Mouse (Mus musculus) left cerebral cortex, adult 8-10 months (tissue): ENCODE data around the gene Crym. TPM values are rescaled to one million over a fixed set of nuclear protein-coding genes. Genes with fewer than 3 reads are reported as not detected.

ENCODE experiments used
- DNase-seq, 2 experiments: peaks; one replicate each; pipeline ENCODE4 v3.0.0; 2022; ENCODE audit warnings: low spot score in 2 of 2
- total RNA-seq, 4 experiments: library from RNA; stranded (reverse); gene quantifications; 2 replicates each; pipeline ENCODE4 v1.2.4; 2022

Crym gene
- 10 to 100 TPM; 71.5 to 99.6 (median 90.4) TPM for total RNA-seq

DNA sequence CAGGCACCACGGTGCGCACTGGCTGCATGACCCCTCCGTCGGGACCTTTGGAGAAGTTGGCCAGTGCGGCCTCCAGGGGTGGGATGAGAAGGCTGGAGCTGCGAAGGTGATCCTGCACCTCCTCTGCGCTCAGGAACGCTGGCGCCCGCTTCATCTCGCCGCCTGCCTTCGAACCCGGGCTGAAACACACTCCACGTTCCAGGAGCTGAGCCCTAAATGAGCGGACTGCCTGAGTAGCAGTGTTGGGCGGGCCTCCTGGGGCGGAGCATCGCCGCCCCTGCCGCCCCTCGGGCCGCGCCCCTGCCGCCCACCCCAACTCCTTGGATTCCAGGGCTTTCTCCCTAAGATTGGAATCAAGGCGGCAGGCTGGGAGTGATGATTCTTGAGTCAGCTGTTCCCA, at the start of gene Crym:
TSS of gene Crym (minus strand) at position 341 of the 400 bp plus-strand sequence.
- DNase-seq: peak in 1 of 2 experiments; percentile 20

DNA sequence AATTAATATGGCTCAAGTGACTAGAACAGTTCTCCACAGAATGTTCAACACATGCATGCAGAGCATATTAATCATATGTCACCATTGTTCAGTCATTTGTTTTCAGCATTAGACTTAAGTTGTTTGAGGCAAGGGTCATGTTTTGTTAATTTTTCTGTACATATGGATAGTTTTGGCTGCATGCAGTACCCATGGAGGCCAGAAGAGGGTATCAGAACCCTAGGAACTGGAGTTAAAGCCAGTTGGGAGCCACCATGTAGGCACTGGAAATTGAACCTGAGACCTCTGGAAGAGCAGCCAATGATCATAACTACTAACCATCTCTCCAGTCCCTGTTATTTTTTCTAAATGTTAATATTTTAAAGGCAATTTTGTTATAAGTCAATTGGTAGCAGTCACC, 39.2 kb upstream of the Crym start:
- no peak for DNase-seq

DNA sequence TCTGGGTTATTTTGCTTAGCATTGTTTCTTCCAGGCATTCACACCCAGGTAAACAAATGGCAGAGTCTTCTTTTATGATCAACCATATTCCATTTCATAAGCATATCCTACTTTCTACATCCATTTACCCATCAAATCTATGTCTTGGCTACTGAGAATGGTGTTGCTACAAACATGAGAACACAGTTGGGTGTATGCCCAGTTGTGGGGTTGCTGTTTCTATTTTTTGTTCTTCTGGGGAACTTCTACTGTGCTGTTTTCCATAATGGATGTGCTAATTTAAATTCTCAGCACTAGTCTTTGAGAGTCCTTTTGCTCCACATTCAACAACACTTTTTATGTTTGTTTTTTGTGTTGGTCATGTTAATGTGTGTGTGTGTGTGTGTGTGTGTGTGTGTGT, 26.6 kb upstream of the Crym start:
- DNase-seq: peak in 1 of 2 experiments; percentile 10

DNA sequence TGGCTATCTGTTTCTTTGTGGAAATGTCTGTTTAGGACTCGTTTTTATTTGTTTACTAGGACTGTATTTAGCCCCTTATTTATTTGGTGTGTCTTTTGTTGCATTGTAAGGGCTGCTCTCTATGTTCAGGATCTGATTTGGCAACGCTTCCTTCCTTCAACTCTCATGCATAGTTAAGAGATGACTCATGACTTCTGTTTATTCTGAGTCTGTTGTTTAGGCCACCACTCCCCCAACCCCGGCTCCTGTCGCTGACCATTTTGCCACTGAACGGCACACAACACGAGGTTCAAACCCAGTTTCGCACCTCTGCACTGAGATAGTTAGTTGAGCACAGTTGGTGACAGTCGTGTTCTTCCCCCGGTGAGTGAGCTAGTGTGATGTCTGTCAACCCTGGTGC, 4.1 kb upstream of the Crym start:
- DNase-seq: no peak

DNA sequence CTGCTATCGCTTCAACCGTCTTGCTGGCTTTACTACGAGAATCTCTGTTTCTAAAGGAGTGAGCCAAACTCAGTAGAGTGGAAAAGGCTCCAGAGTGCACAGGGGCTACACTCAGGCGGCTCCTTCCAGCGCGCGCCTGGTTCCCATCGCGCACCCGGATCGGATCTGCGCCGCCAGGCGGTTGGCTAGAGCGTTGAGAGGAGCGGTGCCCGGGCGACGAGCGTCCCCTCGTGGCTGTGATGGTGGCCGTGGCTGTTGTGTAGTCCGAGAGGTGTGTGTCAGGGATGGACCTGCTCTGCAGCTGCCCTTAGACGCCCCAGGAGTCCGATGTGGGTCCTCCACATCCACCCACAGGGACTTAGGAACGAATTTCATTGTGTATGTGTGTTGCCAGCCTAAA, 1.9 kb upstream of the Crym start, which contains the start of gene Abca14:
TSS of gene Abca14 (plus strand) at position 173 of the 400 bp plus-strand sequence.
- peak; percentile 61 to 80 for DNase-seq

DNA sequence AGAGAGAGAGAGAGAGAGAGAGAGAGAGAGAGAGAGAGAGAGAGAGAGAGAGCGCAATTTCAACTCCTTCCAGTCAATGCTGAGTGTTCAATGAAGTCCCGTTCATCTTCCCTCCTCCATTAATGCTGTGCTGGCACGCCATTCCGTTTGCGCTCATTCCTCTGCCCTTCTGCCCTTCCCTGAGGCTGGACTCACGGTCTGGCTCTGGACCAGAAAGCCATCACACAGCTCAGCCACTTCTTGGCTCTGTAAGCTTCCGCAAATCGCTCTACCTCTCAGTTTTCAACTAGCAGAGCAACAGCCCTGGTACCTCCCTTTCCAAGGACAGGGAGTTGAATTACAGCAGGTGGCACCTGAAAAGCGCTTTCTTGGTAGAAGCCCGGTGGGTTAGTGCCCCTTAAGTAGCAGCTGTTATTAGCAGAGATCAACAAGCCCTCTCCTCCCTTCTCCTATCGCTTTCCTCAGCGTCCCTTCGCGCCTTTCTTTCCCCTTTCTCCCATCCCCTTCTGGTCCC, 623 bp downstream of the Crym start:
- DNase-seq: no peak

DNA sequence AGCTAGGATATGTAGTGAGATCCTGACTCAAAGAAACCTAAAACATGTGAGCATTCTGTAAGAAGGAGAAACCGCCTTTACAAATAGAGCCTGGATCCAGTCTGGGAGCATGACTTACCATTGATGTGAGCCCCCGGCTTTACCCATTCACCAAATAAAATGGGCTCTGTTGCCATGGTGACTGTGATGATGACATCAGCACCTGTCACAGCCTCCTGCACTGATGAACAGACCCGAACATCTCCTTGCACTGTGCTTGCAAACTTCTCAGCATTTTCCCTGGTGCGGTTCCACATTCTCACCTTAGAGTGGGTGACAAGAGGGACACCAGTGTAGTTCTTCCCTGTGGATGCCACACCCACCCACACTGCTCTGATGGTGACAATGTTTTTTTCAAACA, 6.7 kb downstream of the Crym start:
- no peak for DNase-seq

DNA sequence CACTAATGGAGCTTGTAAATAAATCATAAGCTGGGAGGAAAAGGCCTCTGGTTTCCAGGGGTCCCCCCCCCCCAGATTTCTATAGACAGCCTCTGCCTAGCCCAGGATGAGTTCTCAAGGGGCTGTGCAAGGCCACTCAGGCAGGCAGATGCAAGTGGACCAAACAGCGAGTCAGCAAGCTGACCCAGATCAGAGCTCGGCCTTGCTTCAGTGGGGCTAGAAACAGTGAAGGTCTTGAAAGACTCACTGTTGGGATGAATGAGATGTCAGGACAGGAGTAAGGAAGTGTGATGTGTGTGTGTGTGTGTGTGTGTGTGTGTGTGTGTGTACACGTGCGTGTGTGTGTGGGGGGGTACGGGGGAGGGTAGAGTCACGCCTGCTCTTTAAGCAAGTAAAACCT, 9.1 kb downstream of the Crym start:
- DNase-seq: no peak

DNA sequence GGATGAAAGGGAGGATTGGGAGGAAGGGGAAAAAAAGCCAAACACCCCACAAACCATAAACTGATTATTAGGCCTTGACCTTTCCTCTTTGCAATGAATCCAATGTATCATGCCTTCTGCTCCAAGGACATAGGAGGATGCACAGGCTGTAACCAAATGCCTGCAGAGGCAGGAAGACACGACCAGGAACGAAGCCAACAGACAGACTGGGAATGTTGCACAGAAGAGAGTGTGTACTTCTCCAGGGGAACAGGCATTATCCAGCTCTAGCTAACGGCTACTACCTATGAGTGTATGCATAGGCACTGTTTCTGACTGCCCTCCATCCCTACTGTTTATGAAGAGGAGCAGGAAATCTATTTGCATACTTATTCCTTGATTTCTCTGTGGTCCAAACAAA, 9.7 kb downstream of the Crym start:
- DNase-seq: no peak

DNA sequence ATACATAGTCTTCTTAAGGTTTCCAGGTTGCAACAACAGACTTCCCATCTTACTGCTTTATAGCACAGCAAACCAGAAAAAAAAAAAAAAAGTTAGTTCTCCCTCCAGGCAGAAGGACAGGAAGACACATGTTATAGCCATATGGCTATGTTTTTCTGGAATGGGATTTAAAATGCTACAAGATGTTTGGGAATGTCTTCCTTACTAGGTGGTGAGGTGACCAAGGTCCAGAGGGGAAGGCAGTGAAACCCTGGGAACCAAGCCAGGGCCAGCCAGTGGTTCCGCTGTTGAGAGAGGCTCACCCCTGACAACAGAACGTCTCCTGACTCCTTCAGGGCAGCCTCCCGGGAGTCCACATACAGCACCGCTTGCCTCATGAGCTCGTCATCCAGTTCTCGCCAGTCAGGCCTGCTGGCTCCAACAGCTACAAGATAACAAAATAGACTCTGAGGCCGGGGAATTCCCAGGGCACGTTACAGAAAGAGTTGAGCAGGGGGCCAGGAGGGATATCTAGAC, 11.7 kb downstream of the Crym start:
- no peak for DNase-seq

DNA sequence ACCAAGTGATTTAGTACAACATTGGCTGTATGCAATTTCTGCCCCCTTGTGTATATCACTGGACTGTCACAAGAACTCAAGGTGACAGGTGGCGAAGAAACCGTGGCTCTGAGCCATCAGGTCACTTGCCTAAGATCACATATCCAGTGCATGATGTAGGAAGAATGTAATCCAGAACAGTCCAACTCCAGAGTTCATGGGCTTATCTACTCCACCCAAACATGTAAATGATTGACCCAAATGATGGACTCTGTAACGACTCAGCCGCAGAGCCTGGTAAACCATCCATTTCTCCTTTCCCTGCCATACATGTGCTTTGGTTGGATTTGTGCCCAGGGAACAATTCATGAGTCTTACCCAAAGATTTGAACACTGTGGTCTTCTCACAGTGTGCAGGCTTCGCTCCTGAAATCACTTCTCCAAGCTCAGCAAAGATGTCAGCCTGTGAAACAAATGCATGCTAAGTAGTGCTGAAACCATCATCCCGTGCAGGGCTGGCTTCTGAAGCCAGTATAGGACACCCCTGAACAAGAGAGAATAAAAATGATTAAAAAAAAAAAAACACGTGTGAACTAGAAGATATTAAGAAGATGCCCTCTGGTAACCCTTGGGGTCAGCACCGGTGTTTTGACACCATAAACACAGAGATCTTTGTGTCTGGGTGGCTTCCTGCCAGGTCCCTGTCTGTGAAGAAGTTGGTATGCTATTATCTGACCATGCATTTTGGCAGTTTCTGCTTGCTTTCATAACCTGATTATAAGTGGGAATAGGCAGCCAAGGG, 12.4 kb downstream of the Crym start:
- no peak for DNase-seq

DNA sequence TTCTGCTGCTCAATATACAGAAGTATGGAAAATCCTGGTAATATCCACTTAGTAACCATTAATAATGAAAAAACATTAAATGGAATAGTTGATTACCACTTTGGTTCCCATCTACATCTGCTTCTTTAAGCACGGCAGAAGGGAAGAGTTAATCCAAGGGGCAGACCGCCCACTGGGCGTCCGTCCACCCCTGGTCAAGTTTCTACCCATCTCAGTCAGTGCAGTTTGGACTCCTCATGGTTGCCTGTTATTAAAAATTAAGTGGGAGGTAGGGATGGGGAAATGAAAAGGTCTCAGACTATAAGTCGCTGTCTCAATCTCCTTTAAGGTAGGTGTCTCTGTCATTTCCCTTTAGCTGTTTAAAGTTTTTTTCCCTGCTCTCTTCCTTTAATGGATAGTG, 13.0 kb downstream of the Crym start:
- DNase-seq: no peak

DNA sequence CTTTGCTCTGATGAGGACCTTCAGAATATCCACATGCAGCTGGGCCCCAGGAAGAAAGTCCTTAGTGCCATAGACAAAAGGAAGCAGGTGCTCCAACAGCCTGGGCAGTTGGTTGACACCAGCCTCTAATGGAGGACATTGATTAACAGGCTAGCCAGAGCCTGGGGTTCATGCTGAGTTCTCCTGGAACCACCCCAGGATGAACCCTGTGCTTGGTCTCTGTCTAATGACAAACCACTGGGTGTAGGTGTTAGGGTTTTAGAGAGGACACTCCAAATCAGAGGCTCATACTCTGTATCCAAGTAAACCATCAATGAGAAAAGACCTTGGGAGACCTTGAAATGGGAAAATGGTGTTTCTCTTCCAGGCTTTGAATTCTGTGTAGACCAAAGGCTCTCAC, 19.0 kb downstream of the Crym start:
- DNase-seq: no peak

DNA sequence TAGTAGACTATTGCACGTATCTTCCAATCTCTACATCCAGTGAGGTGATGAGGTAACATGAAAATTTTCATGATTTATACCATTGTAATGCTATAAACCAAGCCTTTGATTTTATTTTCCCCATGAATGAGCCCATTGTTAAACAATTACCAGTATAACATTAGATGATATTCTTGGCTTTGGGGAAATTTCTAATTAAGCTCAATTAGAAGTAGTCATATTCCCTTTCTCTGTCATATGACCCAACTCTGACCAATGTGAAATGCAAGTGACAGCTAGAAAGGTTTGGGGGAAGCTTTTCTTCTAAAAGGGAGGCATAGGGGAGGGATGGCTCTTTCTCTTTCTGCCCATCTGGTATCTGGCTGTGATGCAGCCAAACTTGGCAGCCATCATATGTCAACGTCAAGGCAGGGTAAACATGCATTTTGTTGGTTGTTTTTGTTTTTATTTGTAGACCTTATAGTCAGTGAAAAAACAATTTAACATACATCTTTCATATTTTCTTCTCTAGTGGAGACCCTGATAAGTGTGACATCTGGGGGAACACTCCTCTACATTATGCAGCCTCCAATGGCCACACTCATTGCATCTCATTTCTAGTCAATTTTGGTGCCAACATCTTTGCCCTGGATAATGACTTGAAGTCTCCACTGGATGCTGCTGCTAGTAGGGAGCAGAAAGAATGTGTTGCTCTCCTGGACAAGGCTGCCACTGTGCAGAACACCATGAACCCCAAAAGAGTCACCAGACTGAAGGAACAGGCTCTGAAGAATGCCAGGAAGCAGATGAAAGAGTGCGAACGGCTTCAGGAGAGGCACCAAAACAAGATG, 20.3 kb downstream of the Crym start:
- DNase-seq: no peak

DNA sequence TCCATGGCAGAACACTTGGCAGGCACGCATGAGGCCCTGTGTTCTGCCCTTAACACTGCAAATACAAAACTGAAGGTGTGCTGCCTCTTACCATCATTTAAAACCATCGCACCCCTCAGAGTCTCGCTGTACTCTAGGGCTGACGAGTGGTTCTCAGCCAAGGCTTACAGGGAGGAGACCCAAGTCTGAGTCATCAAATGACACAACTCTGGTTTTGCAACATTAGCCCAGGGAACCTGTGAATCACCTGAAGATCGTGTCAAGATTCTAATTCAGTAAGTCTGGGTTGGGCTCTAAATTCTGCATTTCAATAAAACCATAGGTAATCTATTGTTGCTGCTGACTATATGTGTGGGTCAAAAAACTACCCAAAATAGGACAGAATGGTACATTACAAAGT, 21.4 kb downstream of the Crym start:
- DNase-seq: no peak

DNA sequence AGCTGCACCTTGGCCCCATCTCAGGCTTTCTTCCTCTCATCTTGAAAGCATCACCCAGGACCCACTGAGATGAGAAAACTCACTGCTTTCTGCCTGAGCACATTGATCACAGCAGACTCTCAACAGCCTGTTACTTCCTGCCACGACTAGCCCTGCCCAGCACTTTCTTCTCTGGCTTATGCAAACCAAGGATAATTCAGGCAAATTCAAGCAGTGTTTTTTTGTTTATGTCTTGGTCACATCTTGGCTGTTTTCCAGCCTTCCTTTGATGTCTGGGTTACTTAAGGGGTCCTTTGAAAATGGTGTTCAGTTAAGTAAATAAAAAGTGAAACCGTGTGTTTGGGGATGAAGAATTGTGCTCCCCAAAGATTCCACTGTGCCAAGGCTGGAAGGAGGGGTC, 23.0 kb downstream of the Crym start:
- no peak for DNase-seq

DNA sequence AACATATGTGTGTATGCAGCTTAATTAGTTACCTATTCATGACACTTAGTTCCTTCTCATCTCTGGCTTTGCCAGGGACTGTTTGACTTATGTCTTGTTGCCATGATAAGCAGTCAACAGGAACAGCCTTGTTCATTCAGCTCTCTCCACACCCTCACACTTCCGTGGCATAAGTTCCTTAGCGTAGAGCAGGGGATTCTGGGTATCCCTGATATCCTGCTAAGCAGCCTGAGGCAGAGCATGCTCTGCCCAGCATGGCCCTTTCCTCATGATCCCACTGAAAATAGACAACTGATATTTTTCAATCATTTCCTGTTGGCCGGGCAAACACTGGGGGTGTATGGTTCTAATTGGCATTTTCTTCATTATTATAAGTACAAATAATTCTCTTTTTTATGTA, 24.3 kb downstream of the Crym start:
- no peak for DNase-seq

DNA sequence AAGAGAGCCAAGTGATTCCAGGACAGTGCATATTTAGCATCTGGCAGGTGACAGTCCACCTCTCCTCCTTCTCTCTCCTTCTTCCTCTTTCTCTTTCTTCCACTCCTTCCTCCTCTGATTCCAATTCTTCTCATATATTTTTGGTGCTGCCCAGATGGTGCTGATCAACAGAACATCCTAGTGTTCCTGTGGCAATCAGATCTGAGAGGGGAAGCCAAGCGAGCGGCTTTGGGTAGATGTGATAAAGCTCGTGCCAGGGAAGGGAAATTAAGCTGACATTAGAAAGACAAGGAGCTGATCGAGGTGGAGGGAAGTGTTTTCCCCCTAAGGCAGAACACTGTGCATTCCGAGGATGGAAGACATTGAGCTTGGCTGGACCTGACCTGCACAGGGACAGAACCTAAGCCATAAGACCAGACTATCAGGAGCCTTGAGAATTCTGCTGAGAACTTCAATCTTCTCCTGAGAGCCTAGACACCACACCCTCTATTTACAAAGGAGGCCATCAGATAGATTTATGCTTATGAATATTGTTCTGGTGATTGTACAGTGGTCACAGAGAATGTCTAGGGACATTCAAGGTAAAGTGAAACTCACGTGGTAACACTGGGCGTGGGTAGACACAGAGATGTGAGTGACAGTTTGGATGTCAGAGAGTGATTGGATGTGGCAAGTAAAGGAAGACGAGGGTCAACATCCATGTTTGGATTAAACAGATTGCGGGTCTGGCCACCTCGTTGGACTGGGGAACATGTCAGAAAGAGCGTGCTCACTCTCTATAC, 27.0 kb downstream of the Crym start:
- DNase-seq: no peak

DNA sequence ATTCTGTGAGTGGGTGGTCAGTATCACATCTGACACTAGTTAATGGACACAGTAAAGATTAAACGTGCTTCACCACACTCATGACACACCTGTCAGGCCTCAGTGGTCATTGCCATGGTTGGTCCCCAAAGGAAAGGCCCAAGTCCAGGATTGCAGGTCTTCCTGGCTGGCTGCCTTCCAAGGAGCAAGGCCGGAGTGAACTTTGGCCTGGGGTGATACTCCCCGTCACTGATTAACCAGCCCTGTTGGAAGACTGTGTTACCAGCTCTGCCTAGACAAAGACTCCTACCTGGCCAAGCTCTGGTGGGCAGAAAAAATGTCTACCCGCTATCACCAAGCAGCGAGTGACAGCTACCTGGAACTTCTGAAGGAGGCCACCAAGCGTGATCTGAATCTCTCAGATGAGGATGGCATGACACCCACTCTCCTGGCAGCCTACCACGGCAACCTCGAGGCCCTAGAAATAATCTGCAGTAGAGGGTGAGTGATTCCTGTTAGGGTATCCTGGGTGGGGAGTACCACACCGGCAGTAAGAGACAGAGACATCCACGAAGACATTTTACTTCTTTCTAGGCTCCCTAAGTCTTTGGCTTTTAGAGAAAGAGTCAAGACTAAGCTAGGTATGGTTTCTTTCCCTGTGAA, 28.2 kb downstream of the Crym start, which contains the start of gene Anks4b:
TSS of gene Anks4b (plus strand) at position 256 of the 642 bp plus-strand sequence.
- no peak for DNase-seq

DNA sequence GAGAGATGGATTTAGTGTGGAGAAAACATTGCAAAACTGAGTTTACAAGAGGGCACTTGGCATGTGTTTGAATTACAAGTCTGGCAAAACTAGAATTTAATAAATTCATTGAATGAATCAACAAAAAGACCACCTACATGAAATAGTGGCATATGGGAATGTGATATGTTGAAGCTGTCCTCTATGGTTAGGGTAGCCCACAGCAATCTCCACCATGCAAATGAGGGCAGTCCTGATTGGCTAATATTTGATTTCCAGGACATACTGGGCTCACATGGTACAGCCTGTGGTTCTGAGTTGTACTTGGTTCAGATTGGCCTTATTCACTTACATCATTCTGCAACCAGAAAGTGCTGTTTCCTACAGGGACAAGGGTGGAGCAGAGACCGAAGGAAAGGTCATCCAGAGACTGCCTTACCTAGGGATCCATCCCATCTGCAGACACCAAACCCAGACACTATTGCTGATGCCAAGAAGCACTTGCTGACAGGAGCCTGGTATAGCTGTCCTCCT, 29.7 kb downstream of the Crym start:
- no peak for DNase-seq
